Mouse (Mus musculus): ENCODE measurements around the gene Syvn1. TPM values are rescaled to one million over a fixed set of nuclear protein-coding genes. Genes with fewer than 3 reads are reported as not detected.

Syvn1 gene
- polyA plus RNA-seq, 1 experiment: 27.5 TPM

GRCm38 (mm10) chr19:6016532-6016931 lies 29.8 kb upstream of the Syvn1 start:
- Histone ChIP-seq H3K27ac (ENCODE audit: insufficient read depth, low read length) (no peak overlapping the region), H3K4me1 (ENCODE audit: control insufficient read depth, insufficient read depth, low read length) (no peaks in the 10 kb centered on the region; the same call in 1 of the 2 replicates), H3K4me3 (ENCODE audit: insufficient read depth, low read length) (peak overlapping the region; percentile 66)
- TF ChIP-seq CTCF (IDR thresholded peaks at IDR 0.05; ENCODE audit: extremely low read depth, insufficient read depth, low read length): no peak
- TF ChIP-seq POLR2A (IDR thresholded peaks at IDR 0.05; ENCODE audit: extremely low read depth, insufficient read depth, low read length): no peak

- no peak overlapping the region for H3K4me3 ChIP-seq (ENCODE audit: insufficient read depth, low read length)
- H3K27ac ChIP-seq (ENCODE audit: insufficient read depth, low read length): no peak overlapping the region
- no peaks in the 10 kb centered on the region; the same call in 1 of the 2 replicates for H3K4me1 ChIP-seq (ENCODE audit: control insufficient read depth, insufficient read depth, low read length)
- TF ChIP-seq CTCF (IDR thresholded peaks at IDR 0.05; ENCODE audit: extremely low read depth, insufficient read depth, low read length): peak; percentile 87
- TF ChIP-seq POLR2A (IDR thresholded peaks at IDR 0.05; ENCODE audit: extremely low read depth, insufficient read depth, low read length): no peak
Observed at GRCm38 (mm10) chr19:6018142-6019089, 28.0 kb upstream of the Syvn1 start.

- no peaks in the 10 kb centered on the region; the same call in 1 of the 2 replicates for H3K4me1 ChIP-seq (ENCODE audit: control insufficient read depth, insufficient read depth, low read length)
- H3K27ac ChIP-seq (ENCODE audit: insufficient read depth, low read length): no peak overlapping the region
- TF ChIP-seq POLR2A (IDR thresholded peaks at IDR 0.05; ENCODE audit: extremely low read depth, insufficient read depth, low read length) (no peak), CTCF (IDR thresholded peaks at IDR 0.05; ENCODE audit: extremely low read depth, insufficient read depth, low read length) (no peak)
- no peak overlapping the region for H3K4me3 ChIP-seq (ENCODE audit: insufficient read depth, low read length)
Observed at GRCm38 (mm10) chr19:6020276-6020675, 26.1 kb upstream of the Syvn1 start.

- TF ChIP-seq POLR2A (IDR thresholded peaks at IDR 0.05; ENCODE audit: extremely low read depth, insufficient read depth, low read length) (no peak), CTCF (IDR thresholded peaks at IDR 0.05; ENCODE audit: extremely low read depth, insufficient read depth, low read length) (no peak)
- H3K4me1 ChIP-seq (ENCODE audit: control insufficient read depth, insufficient read depth, low read length): no peaks in the 10 kb centered on the region
- H3K4me3 ChIP-seq (ENCODE audit: insufficient read depth, low read length): no peak overlapping the region
- no peak overlapping the region for H3K27ac ChIP-seq (ENCODE audit: insufficient read depth, low read length)
Observed at GRCm38 (mm10) chr19:6023059-6023458, 23.3 kb upstream of the Syvn1 start.

- Histone ChIP-seq H3K4me1 (ENCODE audit: control insufficient read depth, insufficient read depth, low read length) (no peaks in the 10 kb centered on the region), H3K4me3 (ENCODE audit: insufficient read depth, low read length) (no peak overlapping the region), H3K27ac (ENCODE audit: insufficient read depth, low read length) (no peak overlapping the region)
- no peak for TF ChIP-seq POLR2A (IDR thresholded peaks at IDR 0.05; ENCODE audit: extremely low read depth, insufficient read depth, low read length)
- TF ChIP-seq CTCF (IDR thresholded peaks at IDR 0.05; ENCODE audit: extremely low read depth, insufficient read depth, low read length): no peak
Observed at GRCm38 (mm10) chr19:6023930-6024329, 22.4 kb upstream of the Syvn1 start.

- no peaks in the 10 kb centered on the region for H3K4me1 ChIP-seq (ENCODE audit: control insufficient read depth, insufficient read depth, low read length)
- no peak for TF ChIP-seq POLR2A (IDR thresholded peaks at IDR 0.05; ENCODE audit: extremely low read depth, insufficient read depth, low read length)
- TF ChIP-seq CTCF (IDR thresholded peaks at IDR 0.05; ENCODE audit: extremely low read depth, insufficient read depth, low read length): no peak
- H3K27ac ChIP-seq (ENCODE audit: insufficient read depth, low read length): no peak overlapping the region
- no peak overlapping the region for H3K4me3 ChIP-seq (ENCODE audit: insufficient read depth, low read length)
Observed at GRCm38 (mm10) chr19:6028991-6029390, 17.4 kb upstream of the Syvn1 start.

- Histone ChIP-seq H3K4me1 (ENCODE audit: control insufficient read depth, insufficient read depth, low read length) (no peaks in the 10 kb centered on the region), H3K27ac (ENCODE audit: insufficient read depth, low read length) (no peak overlapping the region)
- TF ChIP-seq POLR2A (IDR thresholded peaks at IDR 0.05; ENCODE audit: extremely low read depth, insufficient read depth, low read length): no peak
- TF ChIP-seq CTCF (IDR thresholded peaks at IDR 0.05; ENCODE audit: extremely low read depth, insufficient read depth, low read length): no peak
Observed at GRCm38 (mm10) chr19:6029426-6029825, 16.9 kb upstream of the Syvn1 start.

GRCm38 (mm10) chr19:6030520-6031280 lies 15.7 kb upstream of the Syvn1 start:
- Histone ChIP-seq H3K4me3 (ENCODE audit: insufficient read depth, low read length) (no peak overlapping the region), H3K27ac (ENCODE audit: insufficient read depth, low read length) (no peak overlapping the region), H3K4me1 (ENCODE audit: control insufficient read depth, insufficient read depth, low read length) (no peaks in the 10 kb centered on the region)
- TF ChIP-seq POLR2A (IDR thresholded peaks at IDR 0.05; ENCODE audit: extremely low read depth, insufficient read depth, low read length) (no peak), CTCF (IDR thresholded peaks at IDR 0.05; ENCODE audit: extremely low read depth, insufficient read depth, low read length) (no peak)

More at GRCm38 (mm10) chr19:6029426-6029825, 16.9 kb upstream of the Syvn1 start:
- no peak overlapping the region for H3K4me3 ChIP-seq (ENCODE audit: insufficient read depth, low read length)

- Histone ChIP-seq H3K4me3 (ENCODE audit: insufficient read depth, low read length) (no peak overlapping the region), H3K27ac (ENCODE audit: insufficient read depth, low read length) (no peak overlapping the region), H3K4me1 (ENCODE audit: control insufficient read depth, insufficient read depth, low read length) (no peaks in the 10 kb centered on the region)
- TF ChIP-seq POLR2A (IDR thresholded peaks at IDR 0.05; ENCODE audit: extremely low read depth, insufficient read depth, low read length) (no peak), CTCF (IDR thresholded peaks at IDR 0.05; ENCODE audit: extremely low read depth, insufficient read depth, low read length) (no peak)
Observed at GRCm38 (mm10) chr19:6035966-6036585, 10.3 kb upstream of the Syvn1 start.

Data from cortical plate, adult 2 months (tissue).